Mouse (Mus musculus) liver, embryonic 14.5 days (tissue): Measurements from ENCODE around the gene Olfr1212.

Experiments used
- CTCF ChIP-seq: IDR thresholded peaks from 2 replicates; pipeline ENCODE4 v1.5.1; 2016; ENCODE audit warnings: antibody characterized with exemption, low read depth, control low read depth
- EP300 ChIP-seq: IDR thresholded peaks from 2 replicates; pipeline ENCODE4 v1.6.1; 2016; ENCODE audit warnings: antibody characterized with exemption, low read depth

DNA sequence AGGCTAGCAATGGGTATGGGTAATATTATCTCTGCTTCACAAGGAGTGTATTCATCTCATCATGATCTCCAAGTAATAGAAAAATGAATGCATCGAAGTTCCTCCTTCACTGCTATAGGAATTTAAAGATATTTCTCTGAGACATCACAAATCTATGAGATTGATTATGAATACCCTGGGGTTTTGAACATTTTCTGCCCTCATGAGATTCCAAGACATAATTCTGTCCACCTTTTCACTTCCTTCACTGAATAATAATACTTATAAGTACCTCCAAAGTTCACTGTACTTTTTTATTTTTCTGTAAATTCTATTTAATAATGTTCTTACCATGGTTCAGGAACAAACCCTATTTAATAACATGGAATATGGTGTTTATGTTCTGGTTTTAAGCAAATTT is 26.4 kb downstream of the Olfr1212 start, which contains the start of gene Gm13762:
- TF ChIP-seq CTCF (no peak), EP300 (no peak)
